Mouse (Mus musculus) hematopoietic multipotent progenitor cell, adult 10-12 weeks (in vitro differentiated cells): Measurements from ENCODE around the gene Gm45711. TPM values are rescaled to one million over a fixed set of nuclear protein-coding genes. Genes with fewer than 3 reads are reported as not detected.

Experiments used
- polyA plus RNA-seq: library from polyadenylated mRNA; stranded (reverse); fragments of >175 nt; gene quantifications from 2 replicates; pipeline ENCODE4 v1.2.3, GENCODE M21; 2012; ENCODE audit warnings: low replicate concordance

The Gm45711 gene
- polyA plus RNA-seq, result not detected in 2 replicates

DNA sequence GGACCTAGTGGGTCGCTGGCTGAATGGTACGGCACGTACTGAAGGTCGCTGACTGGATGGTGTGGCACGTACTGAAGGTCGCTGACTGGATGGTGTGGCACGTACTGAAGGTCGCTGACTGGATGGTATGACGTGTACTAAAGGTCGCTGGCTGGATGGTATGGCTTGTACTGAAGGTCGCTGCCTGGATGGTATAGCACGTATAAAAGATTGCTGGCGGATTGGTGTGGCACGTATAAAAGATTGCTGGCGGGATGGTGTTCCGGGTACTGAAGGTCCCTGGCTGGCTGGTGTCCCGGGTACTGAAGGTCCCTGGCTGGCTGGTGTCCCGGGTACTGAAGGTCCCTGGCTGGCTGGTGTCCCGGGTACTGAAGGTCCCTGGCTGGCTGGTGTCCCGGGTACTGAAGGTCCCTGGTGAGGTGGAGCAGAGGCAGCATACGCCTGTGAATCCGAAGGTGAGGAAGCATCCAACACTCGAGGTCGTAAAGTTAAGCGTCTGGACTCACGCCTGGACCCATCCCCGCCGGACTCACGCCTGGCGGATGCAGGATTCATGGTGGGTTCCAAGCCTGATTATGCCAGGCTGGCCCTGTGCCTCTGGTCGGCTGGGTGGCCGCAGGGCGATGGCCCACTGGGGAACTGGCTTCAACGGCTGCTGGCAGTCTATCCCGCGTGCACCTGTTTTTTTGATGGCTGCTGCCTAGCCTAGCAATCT, at the start of gene Gm45711, which contains the start of gene Cmtm1:
Gene Gm45711, minus strand, starts transcription at position 641 of the 715 bp plus-strand sequence.
Gene Cmtm1, minus strand, starts transcription at position 705 of the 715 bp plus-strand sequence.

DNA sequence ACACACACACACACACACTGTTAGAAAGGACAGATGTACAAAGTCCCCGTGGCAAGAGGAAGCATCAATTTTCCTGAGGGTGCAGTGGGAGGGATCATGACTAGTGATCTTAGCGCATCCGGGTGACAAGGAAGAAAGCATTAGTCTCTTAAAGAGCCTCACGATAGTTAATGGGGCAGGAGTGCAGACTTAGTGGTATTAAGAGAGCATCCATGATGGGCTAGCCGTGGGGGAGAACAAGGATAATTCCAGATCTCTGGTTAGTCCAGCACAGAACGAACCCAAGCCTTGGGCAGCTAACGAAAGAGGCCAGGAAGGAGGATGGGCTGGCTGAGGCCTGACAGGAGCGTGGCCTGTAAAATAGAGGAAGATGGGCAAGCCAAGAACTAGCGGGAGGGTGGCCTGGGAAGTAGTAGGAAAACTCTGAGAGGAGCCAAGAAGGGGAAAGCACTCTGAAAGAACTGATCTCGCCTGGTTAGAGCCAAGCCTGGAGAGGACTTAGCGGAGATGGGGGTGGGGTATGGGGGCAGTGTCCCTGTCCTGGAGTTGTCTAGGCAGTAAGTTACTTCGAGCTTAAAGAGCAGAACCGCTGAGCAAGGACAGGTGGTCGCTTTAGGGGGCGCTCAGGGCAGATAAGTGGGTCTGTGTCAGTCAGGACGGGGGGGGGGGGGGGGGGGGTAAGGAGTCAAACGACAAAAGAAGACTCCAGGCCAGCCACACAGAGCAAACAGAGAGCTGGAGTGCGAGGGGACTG, 29.5 kb upstream of the Gm45711 start, which contains the start of gene Cmtm3:
Gene Cmtm3, plus strand, starts transcription at position 182 of the 754 bp plus-strand sequence.

DNA sequence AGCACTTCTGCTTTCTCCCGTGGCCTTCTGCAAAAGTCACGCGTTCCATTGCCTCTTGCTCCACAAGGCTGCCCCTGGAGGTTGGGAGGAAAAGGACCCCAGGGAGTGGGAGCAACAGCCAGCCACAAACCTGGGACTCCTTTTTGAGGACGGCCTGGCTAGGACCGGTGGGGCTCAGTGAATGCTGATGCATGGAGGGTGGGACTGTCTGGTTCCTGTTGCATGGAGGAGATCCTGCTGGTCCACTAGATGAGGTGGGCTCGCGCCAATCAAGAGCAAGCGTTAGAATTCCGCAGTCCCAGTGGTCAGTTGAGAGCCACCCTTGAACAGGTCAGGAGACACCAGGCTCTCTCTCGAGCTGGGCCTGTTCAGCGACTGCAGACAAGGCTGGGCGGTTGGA, 12.0 kb upstream of the Gm45711 start, which contains the start of gene Cmtm2b:
Gene Cmtm2b, plus strand, starts transcription at position 301 of the 400 bp plus-strand sequence.

DNA sequence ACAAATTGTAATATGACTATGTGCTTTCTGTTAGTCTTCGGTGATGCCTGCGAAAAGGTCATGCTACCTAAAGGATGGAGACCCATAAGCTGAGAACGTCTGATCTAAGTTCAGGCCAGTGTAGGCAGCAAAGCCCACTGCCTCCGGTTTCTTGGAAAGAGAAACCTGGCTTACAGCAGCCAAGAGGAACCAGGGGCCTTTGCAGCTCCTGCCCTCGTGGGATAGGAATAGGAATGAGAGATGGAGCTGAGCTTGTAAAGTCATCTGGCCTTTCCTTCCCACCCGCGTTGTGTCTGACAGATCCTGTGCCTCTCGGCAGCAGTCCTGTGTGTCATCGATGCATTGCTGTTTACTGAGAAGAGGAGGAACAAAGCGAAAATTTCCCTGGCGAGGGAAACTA, 11.4 kb upstream of the Gm45711 start, which contains the start of gene Gm11020:
Gene Gm11020, plus strand, starts transcription at position 301 of the 400 bp plus-strand sequence.

DNA sequence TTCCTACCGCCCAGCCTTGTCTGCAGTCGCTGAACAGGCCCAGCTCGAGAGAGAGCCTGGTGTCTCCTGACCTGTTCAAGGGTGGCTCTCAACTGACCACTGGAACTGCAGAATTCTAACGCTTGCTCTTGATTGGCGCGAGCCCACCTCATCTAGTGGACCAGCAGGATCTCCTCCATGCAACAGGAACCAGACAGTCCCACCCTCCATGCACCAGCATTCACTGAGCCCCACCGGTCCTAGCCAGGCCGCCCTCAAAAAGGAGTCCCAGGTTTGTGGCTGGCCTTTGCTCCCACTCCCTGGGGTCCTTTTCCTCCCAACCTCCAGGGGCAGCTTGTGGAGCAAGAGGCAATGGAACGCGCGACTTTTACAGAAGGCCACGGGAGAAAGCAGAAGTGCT, 16.8 kb downstream of the Gm45711 start, which contains the start of gene Cmtm2a:
Gene Cmtm2a, minus strand, starts transcription at position 101 of the 400 bp plus-strand sequence.

DNA sequence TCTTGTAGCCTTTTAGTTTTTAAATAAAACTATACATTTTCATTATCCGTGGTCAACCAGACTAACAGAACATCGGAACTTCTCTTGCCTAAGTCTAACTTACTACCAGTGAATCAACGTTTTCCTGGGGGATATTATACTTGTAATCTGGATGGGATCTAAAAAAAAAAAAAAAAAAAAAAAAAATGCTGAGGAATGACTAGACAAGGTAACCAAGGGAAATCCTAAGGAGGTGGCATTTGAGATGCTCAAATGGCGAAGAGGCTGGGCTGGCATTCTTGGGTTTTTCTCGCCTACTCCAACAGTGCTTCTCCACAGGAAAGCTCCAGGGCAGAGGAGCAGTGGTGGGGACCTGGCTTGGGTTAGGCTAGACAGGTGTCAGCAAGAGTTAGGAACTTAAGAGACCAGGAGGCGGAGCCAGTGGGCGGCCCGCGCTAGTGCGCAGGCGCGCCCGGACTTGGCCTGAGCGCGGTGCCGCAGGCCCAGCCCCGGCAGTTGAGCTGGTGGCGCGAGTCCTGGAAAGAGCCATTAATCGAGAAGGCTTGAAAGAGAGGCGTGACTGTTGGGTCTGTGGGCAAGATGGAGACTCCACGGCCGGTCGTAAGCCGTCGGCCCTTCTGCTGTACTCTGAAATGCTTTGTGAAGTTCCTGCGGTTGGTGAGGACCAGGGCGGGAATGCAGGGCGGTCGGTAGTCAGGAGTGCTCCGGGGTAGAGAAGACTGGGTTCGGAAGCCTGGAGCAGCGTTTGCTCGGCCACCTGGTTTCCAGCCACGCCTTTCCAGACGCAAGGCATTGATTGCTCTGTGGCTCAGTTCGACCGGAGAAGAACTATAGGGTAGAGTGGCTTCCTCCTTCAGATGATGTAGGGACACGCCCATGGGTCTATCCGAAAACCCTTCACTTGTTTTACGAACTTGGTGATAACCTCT, 59.2 kb downstream of the Gm45711 start, which contains the start of gene Cklf:
Gene Cklf, plus strand, starts transcription at position 423 of the 929 bp plus-strand sequence.

DNA sequence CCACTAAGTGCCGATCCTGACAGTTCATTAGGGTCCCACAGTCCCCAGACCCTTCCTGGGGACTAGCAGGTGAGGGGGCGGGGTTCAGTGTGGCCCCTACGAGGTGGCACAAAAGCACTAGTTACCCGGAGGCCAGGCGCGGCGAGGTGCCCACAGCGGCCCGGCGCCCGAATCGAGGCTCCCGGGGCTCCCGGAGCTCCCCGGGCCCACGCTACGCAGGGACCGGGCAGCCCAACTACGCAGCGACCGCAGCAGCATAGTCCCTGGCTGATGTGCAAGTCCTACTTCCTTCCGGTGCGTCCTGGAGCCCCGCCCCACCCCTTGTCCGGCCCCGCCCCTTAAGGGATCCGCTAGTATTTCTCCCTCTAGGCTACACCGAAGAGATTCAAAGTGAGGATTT, 61.6 kb downstream of the Gm45711 start, which contains the start of gene Tk2:
Gene Tk2, minus strand, starts transcription at position 283 of the 400 bp plus-strand sequence.

Other genes with a start within 250 kb of the Gm45711 start
- gene Cdh5, start 208.5 kb downstream of the Gm45711 start, polyA plus RNA-seq, result 1.2 and 5.4 TPM in 2 replicates
- gene Bean1, start 139.6 kb downstream of the Gm45711 start, polyA plus RNA-seq, result 0.13 TPM in 1 of 2 replicates, not detected in the other
- gene Tk2, start 61.5 kb downstream of the Gm45711 start, polyA plus RNA-seq, result 71.7 and 79.9 TPM in 2 replicates
- gene Cklf, start 59.2 kb downstream of the Gm45711 start, polyA plus RNA-seq, result 11.3 and 21.4 TPM in 2 replicates
- gene Cmtm2a, start 16.9 kb downstream of the Gm45711 start, polyA plus RNA-seq, result 0.25 TPM in 1 of 2 replicates, not detected in the other
- gene Cmtm1, start 64 bp upstream of the Gm45711 start, polyA plus RNA-seq, result not detected in 2 replicates
- not detected in 2 replicates for gene Gm11020, start 11.5 kb upstream of the Gm45711 start, polyA plus RNA-seq
- gene Cmtm2b, start 12.1 kb upstream of the Gm45711 start, polyA plus RNA-seq, result not detected in 2 replicates
- gene Cmtm3, start 29.3 kb upstream of the Gm45711 start, polyA plus RNA-seq, result 59.0 and 140 TPM in 2 replicates
- 3.1 and 4.1 TPM in 2 replicates for gene Cmtm4, start 85.7 kb upstream of the Gm45711 start, polyA plus RNA-seq
- gene Dync1li2, start 133.0 kb upstream of the Gm45711 start, polyA plus RNA-seq, result 24.9 and 26.6 TPM in 2 replicates
- gene Terb1, start 199.8 kb upstream of the Gm45711 start, polyA plus RNA-seq, result 0.68 and 1.9 TPM in 2 replicates
- 2.1 and 12.2 TPM in 2 replicates for gene Nae1, start 224.6 kb upstream of the Gm45711 start, polyA plus RNA-seq
- gene Car7, start 224.6 kb upstream of the Gm45711 start, polyA plus RNA-seq, result 0.42 and 2.3 TPM in 2 replicates